Comparison of ENCODE assay signal across 21 mouse cellular contexts in the genomic region with DNA sequence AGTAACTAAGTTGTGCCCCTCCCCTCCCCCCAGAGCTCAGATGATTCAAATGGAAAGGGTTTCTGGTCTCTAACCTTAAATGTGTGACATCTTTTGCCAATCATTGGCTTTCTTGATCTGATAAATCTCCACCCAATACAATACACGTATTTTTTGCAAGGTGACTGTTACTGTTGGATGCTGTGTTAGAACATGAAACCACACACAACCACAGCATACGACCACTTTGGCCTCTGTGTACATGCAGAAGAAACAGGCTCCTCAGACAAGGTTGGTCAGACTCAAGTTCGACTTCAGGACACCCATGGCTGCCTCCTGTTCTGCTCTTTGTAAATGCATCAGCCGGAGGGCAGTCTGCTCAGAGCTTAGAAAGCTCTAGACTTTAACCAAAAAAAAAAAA. TPM values are rescaled to one million over a fixed set of nuclear protein-coding genes. Genes with fewer than 3 reads are reported as not detected.
A peak's percentile ranks its signal among the peaks of the same experiment; 100 is the strongest.
DNase-seq lines count a peak whose midpoint lies in the region; ATAC-seq lines count a peak whose summit lies in the region.
"Had no signal": no experiment of that assay in that cellular context is flagged by ENCODE, and none has a peak within 500 bp of the region (broad histone marks: within the 10 kb centered on the region; RNA-seq: fewer than 3 reads in every experiment).

No protein-coding gene starts in this region.

- peak; percentile 80 for DNase-seq in CD4-positive helper T cell, adult 2 months (ENCODE audit: low read depth, low spot score)
- peak; percentile 42 to 73 for DNase-seq in natural killer cell, adult 2 months (ENCODE audit: low spot score in 2 of 2)
- DNase-seq in cerebellum, postnatal 25 days: no peak
- no peak for DNase-seq in layer of hippocampus, postnatal 36 days
- no peak for DNase-seq in spleen, postnatal 10 days (ENCODE audit: low spot score in 2 of 2)
- DNase-seq: adrenal gland, adult 8-10 months; adrenal gland, postnatal 36 days; B cell, adult 2 months; cerebellum, adult 2 months; cerebellum, postnatal 10 days; embryo, embryonic 11 days; gastrocnemius, adult 2 months; gastrocnemius, postnatal 25 days; heart, postnatal 10 days; heart, postnatal 4 days had no signal

- peak; percentile 3 for ATAC-seq in CD4-positive, CD25-positive, alpha-beta regulatory T cell, adult 4 months
- peak; percentile 8 for ATAC-seq in activated CD4-positive, CD25-positive, alpha-beta regulatory T cell, adult 4 months
- ATAC-seq: forebrain, embryonic 14.5 days; hindbrain, postnatal 0 days; intestine, embryonic 16.5 days; Patski had no signal

RNA-seq across cellular contexts. Expression of gene Klf6, which starts 14.4 kb away (rescaled TPM):
- 100 to 1,000 TPM; 158 to 263 TPM for polyA plus RNA-seq in CD4-positive, CD25-positive, alpha-beta regulatory T cell, adult 4 months (2017; shearing (Covaris generic))
- polyA plus RNA-seq in activated CD4-positive, CD25-positive, alpha-beta regulatory T cell, adult 4 months (2017; shearing (Covaris generic)): 100 to 1,000 TPM; 111 to 134 TPM
- 10 to 100 TPM; 28.6 to 32.6 TPM for total RNA-seq in layer of hippocampus, postnatal 36 days (2021)

Comparison
In these comparisons a context has a peak if more than half of its experiments do, and no peak if none do; other contexts are left out.
1. DNase-seq: peak in CD4-positive helper T cell, adult 2 months (single experiment) and natural killer cell, adult 2 months (2 of 2); none in cerebellum, postnatal 25 days (0 of 2), layer of hippocampus, postnatal 36 days (0 of 2) and spleen, postnatal 10 days (0 of 2).